Mouse (Mus musculus): ENCODE measurements around the gene Slc38a1. TPM values are rescaled to one million over a fixed set of nuclear protein-coding genes. Genes with fewer than 3 reads are reported as not detected.

Gene Slc38a1
- total and polyA plus RNA-seq, 3 experiments: 22.5 to 79.0 (median 39.4) TPM

DNA sequence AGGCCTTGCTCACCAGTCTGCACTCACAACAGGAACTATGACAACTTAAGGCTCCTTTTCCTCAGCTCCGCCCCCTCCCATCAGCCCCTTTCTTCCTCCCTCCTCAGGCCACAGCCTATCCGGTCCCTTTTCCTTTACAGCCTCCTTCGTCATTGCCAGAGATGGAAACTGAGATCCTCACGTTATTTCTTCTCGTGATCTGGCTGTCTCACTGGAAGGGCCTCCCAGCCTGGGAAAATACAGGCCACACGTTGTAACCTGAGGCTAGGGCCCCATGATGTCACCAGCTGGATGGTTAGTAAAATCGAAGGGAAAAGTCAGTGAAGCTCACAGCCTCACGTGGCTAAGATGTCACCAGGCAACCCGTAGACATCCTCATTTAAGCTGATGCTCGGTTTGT lies 4.5 kb downstream of the Slc38a1 start:
- peak overlapping the region; percentile 31; the same call in 1 of the 2 replicates for H3K27ac ChIP-seq (ENCODE audit: insufficient read depth, low read depth)
- TF ChIP-seq ZKSCAN1 (IDR thresholded peaks at IDR 0.05; ENCODE audit: borderline replicate concordance, low read depth, low read length): no peak
- no peak for TF ChIP-seq JUND (conservative IDR thresholded peaks at IDR 0.05; ENCODE audit: low read depth, low read length)
- TF ChIP-seq RAD21 (IDR thresholded peaks at IDR 0.05; ENCODE audit: low read depth, low read length): no peak
- no peak for TF ChIP-seq ZC3H11A (IDR thresholded peaks at IDR 0.05; ENCODE audit: low read depth, low read length)
- TF ChIP-seq GABPA (IDR thresholded peaks at IDR 0.05; ENCODE audit: insufficient replicate concordance, low read depth, low read length): no peak
- TF ChIP-seq ZNF384 (IDR thresholded peaks at IDR 0.05; ENCODE audit: low read depth, low read length): no peak
- TF ChIP-seq RCOR1 (conservative IDR thresholded peaks at IDR 0.05; ENCODE audit: low read depth, low read length): no peak
- no peak for TF ChIP-seq NRF1 (IDR thresholded peaks at IDR 0.05; ENCODE audit: low read depth, low read length)
- TF ChIP-seq TBP (conservative IDR thresholded peaks at IDR 0.05; ENCODE audit: low read depth, low read length): peak; percentile 51; the same call in 1 of the 2 replicates
- no peak for TF ChIP-seq PAX5 (IDR thresholded peaks at IDR 0.05; ENCODE audit: low read length)
- TF ChIP-seq MXI1 (IDR thresholded peaks at IDR 0.05; ENCODE audit: low read depth, low read length): peak; percentile 93
- peak; percentile 55 for TF ChIP-seq USF1 (IDR thresholded peaks at IDR 0.05; ENCODE audit: low read depth, low read length)
- TF ChIP-seq ZMIZ1 (IDR thresholded peaks at IDR 0.05; ENCODE audit: low read depth, low read length): no peak
- no peak for TF ChIP-seq E2F4 (IDR thresholded peaks at IDR 0.05; ENCODE audit: insufficient replicate concordance, low read depth, low read length)
- no peak for TF ChIP-seq CHD2 (IDR thresholded peaks at IDR 0.05; ENCODE audit: low read length)
- no peak; the same call in 1 of the 2 replicates for TF ChIP-seq MAZ (IDR thresholded peaks at IDR 0.05; ENCODE audit: low read depth, low read length)
- peak; percentile 82 for TF ChIP-seq MYC (IDR thresholded peaks at IDR 0.05; ENCODE audit: low read depth, low read length)
- peak; percentile 64 for TF ChIP-seq HCFC1 (IDR thresholded peaks at IDR 0.05; ENCODE audit: low read depth, low read length)
- TF ChIP-seq ETS1 (conservative IDR thresholded peaks at IDR 0.05; ENCODE audit: low read depth, low read length): peak; percentile 97
- peak; percentile 43 for TF ChIP-seq JUN (IDR thresholded peaks at IDR 0.05; ENCODE audit: insufficient read depth, low read depth, low read length)
- TF ChIP-seq NELFE (IDR thresholded peaks at IDR 0.05; ENCODE audit: low read depth, low read length): no peak
- TF ChIP-seq UBTF (IDR thresholded peaks at IDR 0.05; ENCODE audit: low read depth, low read length): no peak
- TF ChIP-seq CHD1 (IDR thresholded peaks at IDR 0.05; ENCODE audit: low read depth, low read length): no peak
- peak; percentile 65; the same call in 1 of the 2 replicates for TF ChIP-seq IRF4 (IDR thresholded peaks at IDR 0.05; ENCODE audit: low read depth, low read length)
- TF ChIP-seq SMC3 (IDR thresholded peaks at IDR 0.05; ENCODE audit: low read depth, low read length): no peak
- TF ChIP-seq USF2 (conservative IDR thresholded peaks at IDR 0.05; ENCODE audit: low read depth, low read length): peak; percentile 40; the same call in 1 of the 2 replicates
- no peak for TF ChIP-seq MAFK (IDR thresholded peaks at IDR 0.05; ENCODE audit: insufficient replicate concordance, low read length)
- peak; percentile 47; the same call in 1 of the 2 replicates for TF ChIP-seq ELF1 (IDR thresholded peaks at IDR 0.05; ENCODE audit: low read depth, low read length)
- TF ChIP-seq CTCF (conservative IDR thresholded peaks at IDR 0.05 in 1 of 2, IDR thresholded peaks at IDR 0.05 in 1 of 2; ENCODE audit: low read depth in 2 of 2, low read length in 2 of 2): no peak
- TF ChIP-seq POLR2A (IDR thresholded peaks at IDR 0.05; ENCODE audit: low read depth, low read length): peak; percentile 42
- TF ChIP-seq MEF2A (IDR thresholded peaks at IDR 0.05; ENCODE audit: borderline replicate concordance, low read depth, low read length): peak; percentile 67; the same call in 1 of the 2 replicates
- peak; percentile 44; the same call in 1 of the 2 replicates for TF ChIP-seq EP300 (IDR thresholded peaks at IDR 0.05; ENCODE audit: low read length)
- peak; percentile 98 for TF ChIP-seq BHLHE40 (IDR thresholded peaks at IDR 0.05; ENCODE audit: low read depth, low read length)
- no peak for TF ChIP-seq KAT2A (IDR thresholded peaks at IDR 0.05; ENCODE audit: insufficient replicate concordance, low read length)
- no peak for TF ChIP-seq POLR2AphosphoS2 (IDR thresholded peaks at IDR 0.05; ENCODE audit: low read depth, low read length)
- TF ChIP-seq TCF12 (IDR thresholded peaks at IDR 0.05; ENCODE audit: low read depth, low read length): peak; percentile 37; the same call in 1 of the 2 replicates
- peak; percentile 65 for TF ChIP-seq MAX (IDR thresholded peaks at IDR 0.05; ENCODE audit: low read length)
- TF ChIP-seq SIN3A (IDR thresholded peaks at IDR 0.05; ENCODE audit: low read length): peak; percentile 87
- peaks cover 16 to 45% of the 10 kb centered on the region in 2 experiments for H3K36me3 ChIP-seq (replicated peaks in 1 of 2; ENCODE audit: control insufficient read depth in 1 of 2, insufficient read depth in 1 of 2, low read length in 1 of 2)
- peak overlapping the region; percentile 95; the same call in 1 of the 2 replicates for H3K4me2 ChIP-seq (ENCODE audit: insufficient read depth, low read depth, poor library complexity, severe bottlenecking)
- in situ Hi-C loops (cut with MboI; ENCODE audit: low pct_ligation_motif_present, low pct_unique_long_range_greater_than_20kb, low sequenced_read_pairs) (no loop called here), dilution Hi-C loops (cut with MboI; ENCODE audit: extremely low pct_ligation_motif_present, extremely low pct_unique_long_range_greater_than_20kb, low sequenced_read_pairs) (no loop called here)
- peaks cover 6 to 22% of the 10 kb centered on the region in 2 experiments; a peak in 3 of 4 replicates for H3K4me1 ChIP-seq (ENCODE audit: control insufficient read depth in 1 of 2, insufficient read depth in 2 of 2)
- H3K9me3 ChIP-seq (replicated peaks; ENCODE audit: low read length): peaks cover 17% of the 10 kb centered on the region
- peak overlapping the region; percentile 38 to 92 (median 90) for H3K4me3 ChIP-seq (replicated peaks in 1 of 3; ENCODE audit: low read depth in 2 of 3, low read length in 2 of 3, poor library complexity in 1 of 3)
- peak; percentile 85 for DNase-seq (ENCODE audit: extremely low read depth)
- H3K79me2 ChIP-seq (replicated peaks; ENCODE audit: control insufficient read depth, extremely low read depth, insufficient read depth, poor library complexity, severe bottlenecking): peaks cover 77% of the 10 kb centered on the region
- H3K27me3 ChIP-seq (replicated peaks): no peaks in the 10 kb centered on the region
- H3K9ac ChIP-seq (ENCODE audit: insufficient read depth, low read depth): no peak overlapping the region

All from CH12.LX (cell line).